Mouse (Mus musculus): Measurements from ENCODE around the gene Mymx. TPM values are rescaled to one million over a fixed set of nuclear protein-coding genes. Genes with fewer than 3 reads are reported as not detected.

The Mymx gene
- total RNA-seq, 1 experiment from 2014 or later = 0.44 TPM

Other genes starting within 250 kb of the Mymx start
- gene Cdc5l, start 168.4 kb downstream of the Mymx start, total RNA-seq (2021) = 44.3 and 44.8 TPM in 2 replicates
- gene Spats1, start 126.7 kb downstream of the Mymx start, total RNA-seq (2021) = not detected in 2 replicates
- 17.2 and 18.7 TPM in 2 replicates for gene Aars2, start 95.3 kb downstream of the Mymx start, total RNA-seq (2021)
- not detected in 2 replicates for gene Tcte1, start 78.7 kb downstream of the Mymx start, total RNA-seq (2021)
- gene Tmem151b, start 52.4 kb downstream of the Mymx start, total RNA-seq (2021) = 0.33 and 1.6 TPM in 2 replicates
- 3.6 and 8.7 TPM in 2 replicates for gene Nfkbie, start 46.4 kb downstream of the Mymx start, total RNA-seq (2021)
- 54.8 and 56.1 TPM in 2 replicates for gene Slc35b2, start 38.2 kb downstream of the Mymx start, total RNA-seq (2021)
- 1,351 and 1,485 TPM in 2 replicates for gene Hsp90ab1, start 28.8 kb downstream of the Mymx start, total RNA-seq (2021)
- gene Slc29a1, start 2.5 kb downstream of the Mymx start, total RNA-seq (2021) = 114 and 140 TPM in 2 replicates
- 0.11 and 0.49 TPM in 2 replicates for gene Capn11, start 57.2 kb upstream of the Mymx start, total RNA-seq (2021)
- 119 and 122 TPM in 2 replicates for gene Mrpl14, start 84.2 kb upstream of the Mymx start, total RNA-seq (2021)
- gene Tmem63b, start 84.8 kb upstream of the Mymx start, total RNA-seq (2021) = 45.4 and 48.1 TPM in 2 replicates
- gene 1600014C23Rik, start 131.7 kb upstream of the Mymx start, total RNA-seq (2021) = not detected in 2 replicates

Data from adrenal gland, postnatal 14 days (tissue).